Mouse (Mus musculus) MEL (cell line): ENCODE measurements at regions not wholly inside any gene's neighbourhood (a gene's known extent, or its start where the extent isn't known, plus 50 kb on each side); places are given as distances from the start of the nearest gene placed in this dataset.

Experiments used
- CHD1 ChIP-seq: IDR thresholded peaks from 2 replicates; pipeline ENCODE4 v1.6.1; 2012; ENCODE audit warnings: low read depth, mild to moderate bottlenecking, inconsistent platforms, low read length, improper control_type of control experiment
- CTCF ChIP-seq, 3 experiments: IDR thresholded peaks in 2 of 3; conservative IDR thresholded peaks in 1 of 3; 2 replicates each; pipeline ENCODE4 v1.5.1; 2011 to 2012; ENCODE audit warnings: low read length in 3 of 3, low read depth in 2 of 3, mild to moderate bottlenecking in 2 of 3, improper control_type of control experiment in 1 of 3, inconsistent platforms in 1 of 3, mixed read lengths in 1 of 3, moderate library complexity in 1 of 3; ENCODE audit not compliant: control insufficient read depth in 1 of 3, insufficient read depth in 1 of 3, poor library complexity in 1 of 3, severe bottlenecking in 1 of 3
- EP300 ChIP-seq, 2 experiments: IDR thresholded peaks; 2 replicates each; pipeline ENCODE4 v1.6.1; 2011; ENCODE audit warnings: improper control_type of control experiment in 2 of 2, low read length in 2 of 2, low read depth in 1 of 2, mild to moderate bottlenecking in 1 of 2
- GABPA ChIP-seq: IDR thresholded peaks from 2 replicates; pipeline ENCODE4 v1.6.1; 2012; ENCODE audit warnings: low read depth, mild to moderate bottlenecking, inconsistent platforms, low read length, improper control_type of control experiment, moderate library complexity
- JUND ChIP-seq: IDR thresholded peaks from 2 replicates; pipeline ENCODE4 v1.6.1; 2011; ENCODE audit warnings: low read depth, mild to moderate bottlenecking, improper control_type of control experiment, low read length
- MAX ChIP-seq: IDR thresholded peaks from 2 replicates; pipeline ENCODE4 v1.6.1; 2011; ENCODE audit warnings: low read length, improper control_type of control experiment
- MAZ ChIP-seq: IDR thresholded peaks from 2 replicates; pipeline ENCODE4 v1.6.1; 2012; ENCODE audit warnings: low read depth, mild to moderate bottlenecking, inconsistent platforms, low read length, improper control_type of control experiment
- MXI1 ChIP-seq: IDR thresholded peaks from 2 replicates; pipeline ENCODE4 v1.6.1; 2011; ENCODE audit warnings: mild to moderate bottlenecking, low read depth, low read length, improper control_type of control experiment
- MYB ChIP-seq: IDR thresholded peaks from 2 replicates; pipeline ENCODE4 v1.6.1; 2011; ENCODE audit warnings: mild to moderate bottlenecking, low read depth, low read length, improper control_type of control experiment
- POLR2A ChIP-seq, 2 experiments: IDR thresholded peaks; 2 replicates each; pipeline ENCODE4 v1.6.1; 2011 to 2012; ENCODE audit warnings: low read length in 2 of 2, mild to moderate bottlenecking in 2 of 2, control low read depth in 1 of 2, improper control_type of control experiment in 1 of 2, low read depth in 1 of 2, moderate library complexity in 1 of 2; ENCODE audit not compliant: control insufficient read depth in 1 of 2, insufficient read depth in 1 of 2, poor library complexity in 1 of 2
- POLR2AphosphoS5 ChIP-seq: IDR thresholded peaks from 2 replicates; pipeline ENCODE4 v1.6.1; 2012; ENCODE audit warnings: low read depth, borderline replicate concordance, mild to moderate bottlenecking, inconsistent platforms, low read length, moderate library complexity, mixed read lengths
- TAL1 ChIP-seq: IDR thresholded peaks from 2 replicates; pipeline ENCODE4 v1.6.1; 2012; ENCODE audit warnings: mild to moderate bottlenecking, inconsistent platforms, low read length, moderate library complexity, mixed read lengths
- TCF12 ChIP-seq: IDR thresholded peaks from 2 replicates; pipeline ENCODE4 v1.6.1; 2014; ENCODE audit warnings: low read depth, mild to moderate bottlenecking, inconsistent platforms, low read length, improper control_type of control experiment, moderate library complexity

GRCm38 (mm10) chr10:117994768-117995167, 146.8 kb upstream of the Mdm1 start:
- no peak for TF ChIP-seq GABPA
- TF ChIP-seq MYB: no peak
- TF ChIP-seq TAL1: no peak
- TF ChIP-seq POLR2A (IDR thresholded peaks at IDR 0.05; ENCODE audit: control insufficient read depth in 1 of 2, insufficient read depth in 1 of 2, low read depth in 1 of 2, low read length in 2 of 2, poor library complexity in 1 of 2): no peak
- no peak for TF ChIP-seq CHD1
- no peak for TF ChIP-seq MAZ
- no peak for TF ChIP-seq CTCF (IDR thresholded peaks at IDR 0.05 in 2 of 3, conservative IDR thresholded peaks at IDR 0.05 in 1 of 3; ENCODE audit: control insufficient read depth in 1 of 3, insufficient read depth in 1 of 3, low read depth in 2 of 3, low read length in 3 of 3, poor library complexity in 1 of 3, severe bottlenecking in 1 of 3)
- TF ChIP-seq MXI1: no peak
- TF ChIP-seq EP300 (IDR thresholded peaks at IDR 0.05; ENCODE audit: low read depth in 1 of 2, low read length in 2 of 2): no peak
- TF ChIP-seq JUND: no peak
- no peak for TF ChIP-seq MAX
- TF ChIP-seq POLR2AphosphoS5: no peak
- TF ChIP-seq TCF12: no peak
